Mouse (Mus musculus) intestine, postnatal 0 days (tissue): ENCODE measurements around the gene Gm17409. TPM values are rescaled to one million over a fixed set of nuclear protein-coding genes. Genes with fewer than 3 reads are reported as not detected.

ENCODE experiments used
- ATAC-seq: fragments of 200-750 bp; cut with Nextera tagmentation; 2 replicates; pipeline ENCODE4 v1.8.0; 2017; ENCODE audit warnings: mild to moderate bottlenecking, moderate TSS enrichment, moderate library complexity
- H3K27ac ChIP-seq: fragments of 300-500 bp; sonication (generic); 2 replicates; pipeline ENCODE4 v1.5.1; 2014; ENCODE audit warnings: mild to moderate bottlenecking, low read depth, low read length, moderate library complexity
- H3K27me3 ChIP-seq: fragments of 300-500 bp; sonication (generic); replicated peaks from 2 replicates; pipeline ENCODE4 v1.6.1; 2014; ENCODE audit warnings: low read length, mixed read lengths; ENCODE audit not compliant: control insufficient read depth, insufficient read depth
- H3K36me3 ChIP-seq: fragments of 300-500 bp; sonication (generic); 2 replicates; pipeline ENCODE4 v1.6.1; 2014; ENCODE audit warnings: mild to moderate bottlenecking, moderate library complexity; ENCODE audit not compliant: control insufficient read depth, insufficient read depth
- H3K4me1 ChIP-seq: fragments of 300-500 bp; sonication (generic); replicated peaks from 2 replicates; pipeline ENCODE4 v1.6.1; 2014; ENCODE audit warnings: antibody characterized with exemption, low read length, mixed read lengths; ENCODE audit not compliant: control insufficient read depth, insufficient read depth
- H3K4me2 ChIP-seq: fragments of 300-500 bp; sonication (generic); replicated peaks from 2 replicates; pipeline ENCODE4 v1.6.1; 2014; ENCODE audit warnings: low read depth, mild to moderate bottlenecking, moderate library complexity
- H3K4me3 ChIP-seq: fragments of 300-500 bp; sonication (generic); 2 replicates; pipeline ENCODE4 v1.5.1; 2014; ENCODE audit warnings: low read depth, low read length
- H3K9ac ChIP-seq: fragments of 300-500 bp; sonication (generic); 2 replicates; pipeline ENCODE4 v1.6.1; 2014; ENCODE audit warnings: mild to moderate bottlenecking, low read depth, low read length
- H3K9me3 ChIP-seq: fragments of 300-500 bp; sonication (generic); 2 replicates; pipeline ENCODE4 v1.6.1; 2016; ENCODE audit warnings: mixed run types; ENCODE audit not compliant: control insufficient read depth
- CTCF ChIP-seq: sonication (generic); IDR thresholded peaks from 2 replicates; pipeline ENCODE4 v1.5.1; 2016; ENCODE audit warnings: low read depth, mild to moderate bottlenecking, control low read depth, antibody characterized with exemption, moderate library complexity
- WGBS: fragments of 180-500 bp; shearing (Covaris S2); extraction: QIAGEN DNeasy Blood & Tissue Kit; methylation state at CpG from one replicate; pipeline ENCODE4 v1.1.7; 2014; 5-methylcytosine and 5-hydroxymethylcytosine counted together
- polyA plus RNA-seq: library from polyadenylated mRNA; unstranded; fragments of >200 nt; fragmentation: Nextera tagmentation; extraction: Ambion mirVana; gene quantifications from 2 replicates; pipeline ENCODE4 v1.2.1, GENCODE M21; 2015

Gm17409 gene
- polyA plus RNA-seq, 1 experiment from 2014 or later, result not detected

DNA sequence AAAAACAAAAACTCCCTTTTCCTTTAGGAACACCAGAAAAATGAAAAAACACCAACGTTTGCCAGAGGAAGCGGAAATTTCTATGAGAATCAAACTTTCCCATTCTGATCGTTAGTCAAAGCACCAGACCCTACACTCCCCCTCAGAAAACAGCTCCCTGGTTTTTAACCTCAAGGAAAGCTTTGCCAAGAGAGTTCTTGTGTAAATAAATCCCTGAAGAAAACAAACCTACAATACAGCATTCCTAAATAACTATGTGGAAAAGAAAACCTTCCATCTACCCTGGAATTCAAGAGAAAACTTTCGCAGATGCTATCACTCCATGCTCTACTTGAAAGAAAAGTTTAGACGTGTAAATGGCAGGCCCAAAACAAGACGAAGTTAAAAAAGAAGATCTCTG, 47.0 kb downstream of the Gm17409 start:
- Histone ChIP-seq H3K36me3 (no peaks in the 10 kb centered on the region), H3K27ac (no peak overlapping the region), H3K9me3 (no peaks in the 10 kb centered on the region), H3K27me3 (no peaks in the 10 kb centered on the region), H3K4me3 (no peak overlapping the region), H3K4me2 (no peak overlapping the region), H3K9ac (no peak overlapping the region), H3K4me1 (no peaks in the 10 kb centered on the region)
- no peak for ATAC-seq
- TF ChIP-seq CTCF, result no peak
- WGBS, result 57% methylated on average over 6 of the region's 6 CpGs

DNA sequence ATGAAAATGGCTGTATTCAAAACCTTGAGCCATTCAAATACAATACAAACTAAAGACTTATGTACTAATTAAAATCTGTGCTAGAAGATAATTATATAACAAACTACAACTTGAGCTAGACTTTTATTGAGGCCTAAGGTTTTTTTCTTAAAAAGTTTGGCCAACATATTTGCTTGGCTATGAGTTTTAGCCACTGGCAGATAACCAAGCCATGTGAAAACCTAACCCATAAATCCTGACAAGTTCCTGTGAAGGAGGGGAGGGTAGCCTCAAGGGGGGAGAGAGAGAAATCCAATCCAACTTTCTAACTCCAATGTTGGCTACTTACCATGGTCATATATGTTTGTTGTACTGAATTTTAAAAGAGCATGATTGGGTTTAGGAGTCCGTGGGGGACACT, 48.6 kb downstream of the Gm17409 start:
- TF ChIP-seq CTCF, result no peak
- Histone ChIP-seq H3K9me3 (no peaks in the 10 kb centered on the region), H3K4me3 (no peak overlapping the region), H3K27ac (no peak overlapping the region), H3K4me2 (no peak overlapping the region), H3K36me3 (no peaks in the 10 kb centered on the region), H3K27me3 (no peaks in the 10 kb centered on the region), H3K9ac (no peak overlapping the region), H3K4me1 (no peaks in the 10 kb centered on the region; the same call in 1 of the 2 replicates)
- no peak for ATAC-seq
- WGBS, result 87% methylated on average over 1 of the region's 1 CpGs

Other genes starting within 250 kb of the Gm17409 start
- gene Acvr1c, start 112.2 kb upstream of the Gm17409 start, polyA plus RNA-seq, result 5.2 and 5.5 TPM in 2 replicates
- 4.6 and 5.0 TPM in 2 replicates for gene Acvr1, start 97.0 kb downstream of the Gm17409 start, polyA plus RNA-seq
- 3.8 TPM in 2 replicates for gene Upp2, start 97.2 kb downstream of the Gm17409 start, polyA plus RNA-seq